Mouse (Mus musculus): ENCODE results near the gene Lingo1. TPM values are rescaled to one million over a fixed set of nuclear protein-coding genes. Genes with fewer than 3 reads are reported as not detected.

Gene Lingo1
- polyA plus RNA-seq, 1 experiment from 2014 or later, result 1.3 TPM

- TF ChIP-seq CTCF (IDR thresholded peaks at IDR 0.05) (no peak), EP300 (IDR thresholded peaks at IDR 0.05) (no peak)
- Histone ChIP-seq H3K4me1 (ENCODE audit: insufficient read depth, low read depth, low read length) (no peaks in the 10 kb centered on the region), H3K36me3 (ENCODE audit: insufficient read depth, low read length) (no peaks in the 10 kb centered on the region), H3K27me3 (replicated peaks; ENCODE audit: insufficient read depth, low read length) (no peaks in the 10 kb centered on the region), H3K4me3 (ENCODE audit: low read depth, low read length) (no peak overlapping the region), H3K4me2 (replicated peaks; ENCODE audit: low read depth, low read length) (no peak overlapping the region), H3K9ac (replicated peaks; ENCODE audit: low read depth) (no peak overlapping the region), H3K9me3 (ENCODE audit: low read length) (no peaks in the 10 kb centered on the region), H3K27ac (ENCODE audit: low read length) (no peak overlapping the region)
- DNase-seq (ENCODE audit: low spot score) (peak; percentile 57), ATAC-seq (peak; percentile 30; the same call in 1 of the 2 replicates)
- WGBS, result 38% methylated on average over 9 of the region's 9 CpGs
These were observed 57.8 kb downstream of the Lingo1 start for GRCm38 (mm10) chr9:56738261-56739171.

GRCm38 (mm10) chr9:56734398-56734797, 61.9 kb downstream of the Lingo1 start:
- Histone ChIP-seq H3K27me3 (replicated peaks; ENCODE audit: insufficient read depth, low read length) (no peaks in the 10 kb centered on the region), H3K9me3 (ENCODE audit: low read length) (no peaks in the 10 kb centered on the region), H3K36me3 (ENCODE audit: insufficient read depth, low read length) (no peaks in the 10 kb centered on the region), H3K27ac (ENCODE audit: low read length) (no peak overlapping the region), H3K4me3 (ENCODE audit: low read depth, low read length) (no peak overlapping the region), H3K4me2 (replicated peaks; ENCODE audit: low read depth, low read length) (no peak overlapping the region), H3K9ac (replicated peaks; ENCODE audit: low read depth) (no peak overlapping the region), H3K4me1 (ENCODE audit: insufficient read depth, low read depth, low read length) (no peaks in the 10 kb centered on the region)
- peak; percentile 35; the same call in 1 of the 2 replicates for ATAC-seq
- peak; percentile 51 for DNase-seq (ENCODE audit: low spot score)
- WGBS, result 38% methylated on average over 6 of the region's 6 CpGs
- TF ChIP-seq CTCF (IDR thresholded peaks at IDR 0.05), result peak; percentile 52
- TF ChIP-seq EP300 (IDR thresholded peaks at IDR 0.05), result no peak

GRCm38 (mm10) chr9:56730997-56731396, 65.3 kb downstream of the Lingo1 start:
- no peaks in the 10 kb centered on the region for H3K36me3 ChIP-seq (ENCODE audit: insufficient read depth, low read length)
- H3K27ac ChIP-seq (ENCODE audit: low read length), result no peak overlapping the region
- no peaks in the 10 kb centered on the region for H3K27me3 ChIP-seq (replicated peaks; ENCODE audit: insufficient read depth, low read length)
- H3K9ac ChIP-seq (replicated peaks; ENCODE audit: low read depth), result no peak overlapping the region
- H3K9me3 ChIP-seq (ENCODE audit: low read length), result no peaks in the 10 kb centered on the region
- 50% methylated on average over 2 of the region's 2 CpGs for WGBS
- ATAC-seq, result no peak
- no peak overlapping the region for H3K4me3 ChIP-seq (ENCODE audit: low read depth, low read length)
- no peaks in the 10 kb centered on the region for H3K4me1 ChIP-seq (ENCODE audit: insufficient read depth, low read depth, low read length)
- DNase-seq (ENCODE audit: low spot score), result no peak
- H3K4me2 ChIP-seq (replicated peaks; ENCODE audit: low read depth, low read length), result no peak overlapping the region
- TF ChIP-seq CTCF (IDR thresholded peaks at IDR 0.05) (no peak), EP300 (IDR thresholded peaks at IDR 0.05) (no peak)

- Histone ChIP-seq H3K36me3 (ENCODE audit: insufficient read depth, low read length) (no peaks in the 10 kb centered on the region), H3K9ac (replicated peaks; ENCODE audit: low read depth) (no peak overlapping the region), H3K4me3 (ENCODE audit: low read depth, low read length) (no peak overlapping the region), H3K4me1 (ENCODE audit: insufficient read depth, low read depth, low read length) (no peaks in the 10 kb centered on the region), H3K9me3 (ENCODE audit: low read length) (no peaks in the 10 kb centered on the region), H3K27me3 (replicated peaks; ENCODE audit: insufficient read depth, low read length) (no peaks in the 10 kb centered on the region), H3K4me2 (replicated peaks; ENCODE audit: low read depth, low read length) (no peak overlapping the region), H3K27ac (ENCODE audit: low read length) (no peak overlapping the region)
- no peak for TF ChIP-seq CTCF (IDR thresholded peaks at IDR 0.05)
- TF ChIP-seq EP300 (IDR thresholded peaks at IDR 0.05), result no peak
- ATAC-seq (no peak), DNase-seq (ENCODE audit: low spot score) (no peak)
- 28% methylated on average over 2 of the region's 2 CpGs for WGBS
These were observed 67.1 kb downstream of the Lingo1 start for GRCm38 (mm10) chr9:56729145-56729544.

GRCm38 (mm10) chr9:56727703-56728684, 68.3 kb downstream of the Lingo1 start:
- Histone ChIP-seq H3K4me1 (ENCODE audit: insufficient read depth, low read depth, low read length) (no peaks in the 10 kb centered on the region), H3K27me3 (replicated peaks; ENCODE audit: insufficient read depth, low read length) (no peaks in the 10 kb centered on the region)

GRCm38 (mm10) chr9:56725814-56726213, 70.5 kb downstream of the Lingo1 start:
- Histone ChIP-seq H3K9me3 (ENCODE audit: low read length) (no peaks in the 10 kb centered on the region), H3K9ac (replicated peaks; ENCODE audit: low read depth) (no peak overlapping the region), H3K4me1 (ENCODE audit: insufficient read depth, low read depth, low read length) (no peaks in the 10 kb centered on the region), H3K27ac (ENCODE audit: low read length) (no peak overlapping the region), H3K4me2 (replicated peaks; ENCODE audit: low read depth, low read length) (no peak overlapping the region), H3K4me3 (ENCODE audit: low read depth, low read length) (no peak overlapping the region), H3K27me3 (replicated peaks; ENCODE audit: insufficient read depth, low read length) (no peaks in the 10 kb centered on the region), H3K36me3 (ENCODE audit: insufficient read depth, low read length) (no peaks in the 10 kb centered on the region)
- TF ChIP-seq CTCF (IDR thresholded peaks at IDR 0.05) (peak; percentile 79), EP300 (IDR thresholded peaks at IDR 0.05) (no peak)
- 23% methylated on average over 2 of the region's 2 CpGs for WGBS
- peak; percentile 52 for DNase-seq (ENCODE audit: low spot score)
- ATAC-seq, result no peak

More at GRCm38 (mm10) chr9:56727703-56728684, 68.3 kb downstream of the Lingo1 start:
- Histone ChIP-seq H3K36me3 (ENCODE audit: insufficient read depth, low read length) (no peaks in the 10 kb centered on the region), H3K27ac (ENCODE audit: low read length) (no peak overlapping the region), H3K4me3 (ENCODE audit: low read depth, low read length) (no peak overlapping the region), H3K9ac (replicated peaks; ENCODE audit: low read depth) (no peak overlapping the region), H3K9me3 (ENCODE audit: low read length) (no peaks in the 10 kb centered on the region), H3K4me2 (replicated peaks; ENCODE audit: low read depth, low read length) (no peak overlapping the region)
- DNase-seq (ENCODE audit: low spot score) (no peak), ATAC-seq (no peak)
- TF ChIP-seq EP300 (IDR thresholded peaks at IDR 0.05) (no peak), CTCF (IDR thresholded peaks at IDR 0.05) (no peak)
- WGBS, result 32% methylated on average over 15 of the region's 15 CpGs
